Mouse (Mus musculus) layer of hippocampus, postnatal 14 days (tissue): ENCODE measurements at regions not wholly inside any gene's neighbourhood (a gene's known extent, or its start where the extent isn't known, plus 50 kb on each side); places are given as distances from the start of the nearest gene placed in this dataset.
"Not testable (repeated sequence)": the region's sequence is repeated elsewhere in the genome, so short reads cannot be mapped to it uniquely, and the experiment has no call there.

Experiments
- DNase-seq, 2 experiments: peaks; one replicate each; pipeline ENCODE4 v3.0.0; 2021 to 2022; ENCODE audit warnings: low spot score in 2 of 2, mixed read lengths in 1 of 2

- no peak for DNase-seq
Measured at GRCm38 (mm10) chr17:61337094-61337493, 1544.0 kb downstream of the Efna5 start.

DNA sequence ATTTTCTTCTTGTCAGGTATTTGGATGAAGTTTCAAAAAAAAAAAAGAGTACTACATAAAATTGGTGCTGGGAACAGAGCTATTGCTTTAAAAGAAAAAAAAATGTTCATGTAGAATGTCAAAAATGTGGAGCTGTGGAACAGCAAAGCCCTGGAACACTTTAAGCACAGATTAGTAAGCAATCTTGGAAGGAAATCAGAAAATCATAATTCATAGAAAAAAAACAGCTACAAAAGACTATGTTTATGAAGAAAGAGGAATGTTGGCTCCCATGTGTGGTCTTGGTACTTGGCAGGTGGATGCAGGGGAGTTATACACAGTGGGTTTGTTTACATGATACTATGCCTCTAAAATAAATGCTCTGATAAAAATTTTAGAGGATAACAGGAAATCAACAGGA lies 1555.7 kb downstream of the Efna5 start:
- DNase-seq = no peak

DNA sequence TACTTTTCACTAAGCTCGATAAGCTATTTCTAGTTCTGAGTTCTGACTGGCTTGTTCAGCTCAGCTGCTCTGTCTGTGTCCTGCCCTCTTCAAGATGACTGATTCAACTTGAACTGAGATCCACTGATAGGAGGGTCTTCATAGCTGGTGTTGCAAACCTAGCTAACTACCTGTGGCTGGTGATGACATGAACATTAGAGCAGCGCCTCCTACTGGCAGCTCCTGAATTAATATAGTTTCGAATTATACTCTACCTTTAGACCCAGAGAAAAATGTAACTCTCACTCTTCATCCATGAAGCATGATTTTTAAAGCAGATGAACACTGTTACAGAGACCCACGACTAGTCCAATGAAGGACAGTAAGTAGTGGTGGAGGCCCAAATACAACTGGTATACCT lies 1560.3 kb downstream of the Efna5 start:
- DNase-seq = no peak

DNA sequence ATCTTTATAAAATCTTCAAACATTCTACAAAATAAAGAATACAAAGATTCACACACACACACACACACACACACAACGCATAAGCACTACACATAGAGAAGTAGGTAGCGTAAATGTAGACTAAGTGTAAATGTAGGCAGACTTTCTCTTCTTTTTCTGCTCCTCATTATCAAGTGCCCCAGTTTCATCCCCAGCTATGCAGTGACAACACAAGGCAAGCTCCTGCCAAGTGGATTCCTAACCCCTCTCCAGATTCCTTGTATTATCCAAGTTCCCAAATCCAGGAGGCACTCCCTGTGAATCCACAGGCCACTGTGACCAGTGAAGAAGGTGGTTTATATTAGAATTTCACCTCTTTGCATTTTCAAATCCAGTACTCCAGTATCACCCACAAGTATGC lies 1567.7 kb downstream of the Efna5 start:
- no peak for DNase-seq

GRCm38 (mm10) chr17:61311189-61311588 lies 1569.9 kb downstream of the Efna5 start:
- no peak for DNase-seq

- DNase-seq = no peak
Measured at GRCm38 (mm10) chr17:61303611-61304010, 1577.5 kb downstream of the Efna5 start.

DNA sequence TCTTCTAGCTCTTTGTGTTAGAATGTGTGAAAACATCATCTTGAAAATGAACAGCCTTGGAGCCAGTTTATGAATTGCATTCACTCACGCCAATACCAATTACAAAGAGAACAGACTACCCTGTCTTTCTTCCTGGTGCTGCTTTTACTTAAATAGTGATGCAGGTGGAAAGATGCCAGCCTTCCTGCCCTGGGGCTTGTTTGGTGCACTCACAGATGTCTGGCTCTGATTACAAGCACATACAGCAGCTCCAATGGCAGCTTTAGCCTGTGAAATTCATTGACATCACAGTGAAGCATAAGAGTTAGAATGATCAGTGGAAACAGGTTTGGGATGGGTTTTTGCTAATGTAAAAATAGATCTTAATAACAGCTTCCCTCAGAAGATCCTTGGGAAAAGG lies 1579.1 kb downstream of the Efna5 start:
- peak; percentile 11 to 39 for DNase-seq

DNA sequence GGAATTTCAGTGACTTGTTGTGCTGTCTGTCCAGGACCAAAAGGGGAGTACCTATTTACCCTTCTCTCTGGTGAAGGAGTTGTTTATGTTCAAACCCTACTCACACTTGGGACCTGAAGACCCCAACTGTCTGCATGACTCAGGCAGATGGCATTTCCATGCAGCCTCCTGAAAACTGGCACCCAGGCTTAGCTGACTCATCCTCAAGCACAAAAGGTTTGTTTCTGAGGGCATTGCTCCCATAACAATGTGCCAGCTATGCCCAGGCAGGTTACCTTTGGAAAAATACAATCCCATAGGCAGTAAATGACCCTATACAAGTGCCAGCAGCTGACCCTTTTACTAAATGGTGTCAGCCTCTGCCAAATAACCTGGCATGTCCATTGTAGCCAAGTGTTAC lies 1579.9 kb downstream of the Efna5 start:
- DNase-seq = no peak

- no peak for DNase-seq
Measured at GRCm38 (mm10) chr17:61291129-61291528, 1590.0 kb downstream of the Efna5 start.

DNA sequence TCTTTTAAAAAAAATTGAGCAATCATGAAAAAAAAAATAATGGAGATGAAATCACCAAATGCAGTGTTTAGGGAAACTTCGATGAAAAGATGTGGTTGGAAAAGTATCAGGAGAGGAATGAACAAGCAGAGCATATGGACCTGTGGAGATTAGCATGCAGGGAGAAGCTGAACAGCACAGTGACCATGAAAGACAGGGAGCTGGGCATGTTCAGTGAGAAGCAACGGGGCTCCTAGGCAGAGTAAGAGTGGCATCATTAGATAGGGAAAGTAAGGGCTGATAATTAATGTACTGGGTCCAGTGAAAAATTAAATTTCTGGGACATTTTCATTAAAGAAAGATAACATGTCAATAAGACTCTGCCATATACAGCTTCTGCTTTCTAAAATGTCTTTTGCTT lies 1592.5 kb downstream of the Efna5 start:
- DNase-seq = no peak

GRCm38 (mm10) chr17:61273631-61274030 lies 1607.5 kb downstream of the Efna5 start:
- DNase-seq = no peak

- not testable (repeated sequence) for DNase-seq
Measured at GRCm38 (mm10) chr17:61256526-61256925, 1624.6 kb downstream of the Efna5 start.

- no peak for DNase-seq
Measured at GRCm38 (mm10) chr17:61248411-61248810, 1632.7 kb downstream of the Efna5 start.

- no peak for DNase-seq
Measured at GRCm38 (mm10) chr17:61217198-61217722, 1663.9 kb downstream of the Efna5 start.

- no peak for DNase-seq
Measured at GRCm38 (mm10) chr17:61204316-61204715, 1676.8 kb downstream of the Efna5 start.

DNA sequence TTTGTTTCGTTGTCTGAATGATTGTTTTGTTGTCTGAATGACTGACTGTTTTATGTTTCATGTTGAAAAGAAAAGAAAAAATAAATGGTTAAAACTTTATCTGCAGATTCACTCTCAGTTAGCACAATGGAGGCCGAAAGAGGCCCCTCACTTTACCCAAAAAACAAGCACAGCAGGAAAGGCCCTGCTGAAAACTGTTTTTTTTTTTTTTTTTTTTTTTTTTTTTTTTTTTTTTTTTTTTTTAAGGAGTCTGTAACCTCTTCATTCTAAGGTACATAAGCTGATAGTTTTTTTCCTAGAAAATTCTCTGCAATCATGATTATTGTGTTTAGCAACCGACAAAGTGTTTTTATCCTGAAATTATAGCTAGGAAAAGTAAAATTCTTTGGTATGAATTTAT lies 1693.2 kb downstream of the Efna5 start:
- not testable (repeated sequence) for DNase-seq

DNA sequence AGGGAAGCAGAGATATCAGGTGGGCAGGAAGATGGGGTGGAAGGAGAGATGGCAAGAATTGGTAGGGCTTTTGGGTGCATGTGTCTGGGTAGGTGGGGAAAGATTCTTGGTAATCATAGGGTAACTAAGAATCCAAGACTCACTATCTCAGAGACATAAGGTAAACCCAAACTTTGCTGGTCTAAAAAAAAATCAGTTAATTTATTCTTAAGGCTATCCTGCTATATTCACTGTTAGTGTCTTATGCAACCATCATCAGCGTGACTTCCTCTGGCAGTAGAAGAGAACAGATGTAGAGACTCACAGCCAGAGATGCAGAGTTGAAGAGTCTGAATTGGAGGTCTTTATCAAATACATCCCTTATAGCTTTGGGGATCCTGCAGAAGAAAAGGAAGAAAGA lies 1704.5 kb downstream of the Efna5 start:
- no peak for DNase-seq

DNA sequence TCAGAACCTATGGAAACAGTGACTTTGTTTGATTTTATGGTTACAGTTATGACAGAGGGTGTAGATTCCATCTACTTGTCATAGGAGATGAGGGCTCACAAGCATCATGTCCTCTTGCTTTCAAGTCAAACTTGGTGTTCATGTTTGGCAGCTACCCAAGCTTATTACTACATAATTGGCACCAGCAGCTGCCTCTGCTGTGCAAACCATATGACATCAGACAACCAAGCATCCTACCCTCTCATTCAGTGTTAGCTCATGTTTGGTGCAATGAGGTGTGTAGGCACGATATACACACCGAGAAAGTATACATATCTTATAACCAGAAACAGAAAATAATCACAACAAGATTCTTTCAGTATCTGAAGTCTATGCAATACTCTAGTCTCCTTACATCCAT lies 1721.7 kb downstream of the Efna5 start:
- no peak for DNase-seq

- no peak for DNase-seq
Measured at GRCm38 (mm10) chr17:61137006-61137405, 1744.1 kb downstream of the Efna5 start.

GRCm38 (mm10) chr17:61127767-61128166 lies 1753.3 kb downstream of the Efna5 start:
- DNase-seq = no peak

- no peak for DNase-seq
Measured at GRCm38 (mm10) chr17:61106302-61106701, 1774.8 kb downstream of the Efna5 start.

- no peak for DNase-seq
Measured at GRCm38 (mm10) chr17:61060450-61060849, 1820.7 kb downstream of the Efna5 start.

DNA sequence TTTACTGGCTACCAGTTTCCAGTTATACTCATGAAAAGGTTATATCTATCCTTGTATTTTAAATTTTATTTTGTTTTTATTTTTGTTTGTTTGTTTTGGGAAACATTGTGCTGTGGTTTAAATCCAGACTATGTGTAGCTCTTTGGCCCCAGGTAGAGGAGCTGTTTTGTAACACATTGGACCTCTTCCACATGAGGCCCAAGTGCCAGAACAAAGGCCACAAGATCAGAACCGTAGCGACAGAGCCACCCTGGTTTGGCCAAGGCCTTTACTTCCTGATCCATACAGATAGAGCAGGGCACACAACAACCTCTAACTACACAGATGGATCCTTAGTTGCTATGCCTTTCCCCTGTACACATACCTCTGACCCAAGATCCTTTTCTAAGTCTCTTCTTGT lies 1822.6 kb downstream of the Efna5 start:
- no peak for DNase-seq
